Mouse (Mus musculus) small intestine, adult 2 months (tissue): Measurements from ENCODE around the gene Cox6b1.

Source experiments
- CTCF ChIP-seq: fragments of 200-500 bp; IDR thresholded peaks from 2 replicates; pipeline ENCODE4 v1.5.1; 2012; ENCODE audit warnings: low read depth, mild to moderate bottlenecking, control low read depth, inconsistent platforms, low read length, moderate library complexity, mixed read lengths; ENCODE audit not compliant: insufficient replicate concordance, insufficient read length; ENCODE audit errors: extremely low read depth
- POLR2A ChIP-seq: fragments of 200-500 bp; IDR thresholded peaks from 2 replicates; pipeline ENCODE4 v1.6.1; 2012; ENCODE audit warnings: low read depth, mild to moderate bottlenecking, control low read depth, inconsistent platforms, low read length, moderate library complexity

- no peak for TF ChIP-seq CTCF
- TF ChIP-seq POLR2A: no peak
These were observed 29.1 kb downstream of the Cox6b1 start for GRCm38 (mm10) chr7:30596811-30597210.
